In genomic region chr10:118121937-118122285, GRCm38 (mm10) we compare ENCODE assay signal across 8 mouse cellular contexts. TPM values are rescaled to one million over a fixed set of nuclear protein-coding genes. Genes with fewer than 3 reads are reported as not detected.
DNase-seq lines count a peak whose midpoint lies in the region; ATAC-seq lines count a peak whose summit lies in the region.

No protein-coding gene starts in this region.

- DNase-seq in layer of hippocampus, adult 11-12 months (ENCODE audit: low spot score): peak; percentile 44
- no peak for DNase-seq in layer of hippocampus, adult 9-10 months (ENCODE audit: low spot score)
- peak; percentile 78 for DNase-seq in thymus, postnatal 14 days
- DNase-seq in liver: no peak
- no peak for DNase-seq in ovary, postnatal 10 days (ENCODE audit: low spot score)

- H3K9ac ChIP-seq in heart, embryonic 12.5 days: no peak overlapping the region
- H3K9ac ChIP-seq in midbrain, embryonic 12.5 days (replicated peaks): no peak overlapping the region

- H3K4me2 ChIP-seq in heart, embryonic 12.5 days: peak overlapping the region; percentile 50
- H3K4me2 ChIP-seq in midbrain, embryonic 12.5 days (replicated peaks): peak overlapping the region; percentile 15; the same call in 1 of the 2 replicates

- no peaks in the 10 kb centered on the region for H3K36me3 ChIP-seq in heart, embryonic 12.5 days
- H3K36me3 ChIP-seq in midbrain, embryonic 12.5 days: no peaks in the 10 kb centered on the region

- WGBS in heart, embryonic 12.5 days: 51% methylated on average over 13 of the region's 13 CpGs
- WGBS in midbrain, embryonic 12.5 days: 42% methylated on average over 13 of the region's 13 CpGs

- H3K4me3 ChIP-seq in heart, embryonic 12.5 days: no peak overlapping the region
- no peak overlapping the region for H3K4me3 ChIP-seq in midbrain, embryonic 12.5 days

- H3K4me1 ChIP-seq in heart, embryonic 12.5 days (replicated peaks): 0 out of 2 replicates have a peak, but pooled peaks cover 2% of the 10 kb centered on the region
- H3K4me1 ChIP-seq in midbrain, embryonic 12.5 days: peaks cover 7% of the 10 kb centered on the region; the same call in 1 of the 2 replicates

- H3K9me3 ChIP-seq in heart, embryonic 12.5 days (replicated peaks): no peaks in the 10 kb centered on the region
- H3K9me3 ChIP-seq in midbrain, embryonic 12.5 days: no peaks in the 10 kb centered on the region

- H3K27ac ChIP-seq in heart, embryonic 12.5 days (ENCODE audit: poor library complexity, severe bottlenecking): no peak overlapping the region
- peak overlapping the region; percentile 52 for H3K27ac ChIP-seq in midbrain, embryonic 12.5 days (replicated peaks)

- peak; percentile 68 for ATAC-seq in activated CD4-positive, CD25-positive, alpha-beta regulatory T cell, adult 4 months
- ATAC-seq in heart, embryonic 12.5 days (ENCODE audit: insufficient number of reproducible peaks, low FRiP score): no peak
- peak; percentile 90 for ATAC-seq in midbrain, embryonic 12.5 days (ENCODE audit: low FRiP score, low read depth)

- no peaks in the 10 kb centered on the region for H3K27me3 ChIP-seq in heart, embryonic 12.5 days (replicated peaks)
- no peaks in the 10 kb centered on the region for H3K27me3 ChIP-seq in midbrain, embryonic 12.5 days

RNA-seq across cellular contexts. Expression of gene Mdm1, which starts 19.7 kb away (rescaled TPM):
- polyA plus RNA-seq in activated CD4-positive, CD25-positive, alpha-beta regulatory T cell, adult 4 months (2017; shearing (Covaris generic)): 10 to 100 TPM in 1 of 2 experiments, 1 to 10 TPM in 1; 6.3 to 10.3 TPM
- 17.4 and 21.3 TPM in 2 replicates for polyA plus RNA-seq in heart, embryonic 12.5 days (2016; fragmentation: Nextera tagmentation; extraction: Ambion mirVana)
- 64.9 and 66.8 TPM in 2 replicates for polyA plus RNA-seq in midbrain, embryonic 12.5 days (2016; fragmentation: Nextera tagmentation; extraction: Ambion mirVana)

Comparison
In these comparisons a context has a peak if more than half of its experiments do, and no peak if none do; other contexts are left out.
1. DNase-seq: peak in layer of hippocampus, adult 11-12 months (single experiment) and thymus, postnatal 14 days (single experiment); none in layer of hippocampus, adult 9-10 months (single experiment), liver (single experiment) and ovary, postnatal 10 days (single experiment).